ENCODE assay signal across 13 mouse cellular contexts in genomic region chr7:116222288-116223009, GRCm38 (mm10).
A peak's percentile ranks its signal among the peaks of the same experiment; 100 is the strongest.
DNase-seq lines count a peak whose midpoint lies in the region; ATAC-seq and TF ChIP-seq lines count a peak whose summit lies in the region.
"Had no signal": no experiment of that assay in that cellular context is flagged by ENCODE, and none has a peak within 500 bp of the region (broad histone marks: within the 10 kb centered on the region; RNA-seq: fewer than 3 reads in every experiment).

No protein-coding gene starts in this region.

- no peaks in the 10 kb centered on the region for H3K9me3 ChIP-seq in heart, embryonic 15.5 days (replicated peaks)
- H3K9me3 ChIP-seq in liver, embryonic 12.5 days (replicated peaks) = no peaks in the 10 kb centered on the region
- no peaks in the 10 kb centered on the region for H3K9me3 ChIP-seq in stomach, postnatal 0 days (ENCODE audit: control insufficient read depth, low read length)
- H3K9me3 ChIP-seq: limb, embryonic 15.5 days had no signal

- no peak for DNase-seq in heart, adult 9 months (ENCODE audit: low spot score in 2 of 2)
- DNase-seq in lung, postnatal 10 days = peak; percentile 40
- DNase-seq in lung, postnatal 36 days = no peak
- peak; percentile 81 for DNase-seq in stomach, postnatal 0 days (ENCODE audit: low spot score)
- DNase-seq in spleen, adult 18-20 months = no peak
- no peak for DNase-seq in urinary bladder, adult 18-20 months (ENCODE audit: low spot score in 2 of 2)
- DNase-seq: right cerebral cortex, postnatal 4 days; thymus, postnatal 14 days had no signal

- H3K36me3 ChIP-seq in heart, embryonic 15.5 days = no peaks in the 10 kb centered on the region
- no peaks in the 10 kb centered on the region for H3K36me3 ChIP-seq in liver, embryonic 12.5 days
- no peaks in the 10 kb centered on the region for H3K36me3 ChIP-seq in stomach, postnatal 0 days (ENCODE audit: control insufficient read depth, insufficient read depth, low read length)
- H3K36me3 ChIP-seq: limb, embryonic 15.5 days had no signal

- 46% methylated on average over 8 of the region's 8 CpGs for WGBS in heart, embryonic 15.5 days
- 40% methylated on average over 8 of the region's 8 CpGs for WGBS in liver, embryonic 12.5 days (ENCODE audit: insufficient replicate concordance)
- WGBS in stomach, postnatal 0 days = 38% methylated on average over 8 of the region's 8 CpGs

- ATAC-seq in heart, embryonic 15.5 days (replicated peaks; ENCODE audit: insufficient number of reproducible peaks, insufficient read depth, low FRiP score, low read depth) = no peak
- ATAC-seq in liver, embryonic 12.5 days = peak; percentile 52; the same call in 1 of the 2 replicates
- ATAC-seq in stomach, postnatal 0 days (ENCODE audit: low FRiP score, low TSS enrichment) = peak; percentile 90
- ATAC-seq: activated CD4-positive, CD25-positive, alpha-beta regulatory T cell, adult 4 months had no signal

- H3K9ac ChIP-seq in heart, embryonic 15.5 days = no peak overlapping the region
- no peak overlapping the region for H3K9ac ChIP-seq in liver, embryonic 12.5 days
- no peak overlapping the region for H3K9ac ChIP-seq in stomach, postnatal 0 days (ENCODE audit: low read length)
- H3K9ac ChIP-seq: limb, embryonic 15.5 days had no signal

- peak; percentile 44 for TF ChIP-seq CTCF in stomach, postnatal 0 days (IDR thresholded peaks at IDR 0.05; ENCODE audit: low read depth)

- TF ChIP-seq EP300 in stomach, postnatal 0 days (optimal IDR thresholded peaks at IDR 0.05) = no peak

- H3K27ac ChIP-seq in heart, embryonic 15.5 days = peak overlapping the region; percentile 36
- H3K27ac ChIP-seq in liver, embryonic 12.5 days = no peak overlapping the region
- H3K27ac ChIP-seq in stomach, postnatal 0 days (replicated peaks) = 0 out of 2 replicates have a peak overlapping the region, but pooled peaks have one; percentile 4
- H3K27ac ChIP-seq: limb, embryonic 15.5 days had no signal

- no peak overlapping the region for H3K4me3 ChIP-seq in heart, embryonic 15.5 days
- H3K4me3 ChIP-seq in liver, embryonic 12.5 days = no peak overlapping the region
- no peak overlapping the region for H3K4me3 ChIP-seq in stomach, postnatal 0 days (ENCODE audit: low read depth, low read length)
- H3K4me3 ChIP-seq: limb, embryonic 15.5 days had no signal

- H3K4me2 ChIP-seq in heart, embryonic 15.5 days = no peak overlapping the region
- no peak overlapping the region for H3K4me2 ChIP-seq in liver, embryonic 12.5 days
- H3K4me2 ChIP-seq in stomach, postnatal 0 days (replicated peaks; ENCODE audit: low read depth) = no peak overlapping the region
- H3K4me2 ChIP-seq: limb, embryonic 15.5 days had no signal

- peaks cover 65% of the 10 kb centered on the region for H3K4me1 ChIP-seq in heart, embryonic 15.5 days (replicated peaks)
- H3K4me1 ChIP-seq in liver, embryonic 12.5 days = peaks cover 11% of the 10 kb centered on the region; the same call in 1 of the 2 replicates
- H3K4me1 ChIP-seq in stomach, postnatal 0 days (replicated peaks; ENCODE audit: control insufficient read depth, insufficient read depth) = no peaks in the 10 kb centered on the region

- no peaks in the 10 kb centered on the region for H3K27me3 ChIP-seq in heart, embryonic 15.5 days
- H3K27me3 ChIP-seq in liver, embryonic 12.5 days (replicated peaks) = no peaks in the 10 kb centered on the region
- no peaks in the 10 kb centered on the region for H3K27me3 ChIP-seq in stomach, postnatal 0 days (ENCODE audit: control insufficient read depth, insufficient read depth, low read length)
- H3K27me3 ChIP-seq: CH12.LX; limb, embryonic 15.5 days had no signal

Comparison
In these comparisons a context has a peak if more than half of its experiments do, and no peak if none do; other contexts are left out.
1. DNase-seq: peak in lung, postnatal 10 days (single experiment) and stomach, postnatal 0 days (single experiment); none in heart, adult 9 months (0 of 2), lung, postnatal 36 days (single experiment), spleen, adult 18-20 months (0 of 2) and urinary bladder, adult 18-20 months (0 of 2).